8 mouse cellular contexts compared by ENCODE assay signal in genomic region chr5:3596399-3596766, GRCm38 (mm10). TPM values are rescaled to one million over a fixed set of nuclear protein-coding genes. Genes with fewer than 3 reads are reported as not detected.
DNase-seq lines count a peak whose midpoint lies in the region; ATAC-seq and TF ChIP-seq lines count a peak whose summit lies in the region.

TSS of gene Rbm48 (minus strand) at chr5:3596585.

- peak; percentile 79 for DNase-seq in MEL (ENCODE audit: low read depth, low spot score)
- peak; percentile 82 to 85 for DNase-seq in cerebellum, adult 18-20 months
- peak; percentile 59 for DNase-seq in heart, postnatal 25 days (ENCODE audit: low spot score)
- DNase-seq in layer of hippocampus, adult 18-20 months (ENCODE audit: low spot score in 2 of 2): peak; percentile 73 to 87
- DNase-seq in lung, adult 18-20 months: peak; percentile 80 to 85
- peak; percentile 89 for DNase-seq in testis, postnatal 10 days (ENCODE audit: low spot score)

- TF ChIP-seq RAD21 in MEL (IDR thresholded peaks at IDR 0.05; ENCODE audit: low read depth, low read length): peak; percentile 45

- H3K27me3 ChIP-seq in MEL (ENCODE audit: control insufficient read depth in 1 of 2, insufficient read depth in 2 of 2, low read length in 2 of 2): no peaks in the 10 kb centered on the region
- H3K27me3 ChIP-seq in forebrain, embryonic 16.5 days (replicated peaks; ENCODE audit: control insufficient read depth, insufficient read depth, low read length): no peaks in the 10 kb centered on the region
- H3K27me3 ChIP-seq in neural tube, embryonic 15.5 days (replicated peaks): no peaks in the 10 kb centered on the region

- WGBS in forebrain, embryonic 16.5 days: under 1% methylated on average over 31 of the region's 31 CpGs
- under 1% methylated on average over 31 of the region's 31 CpGs for WGBS in neural tube, embryonic 15.5 days

- intact Hi-C loops in heart, postnatal 25 days (cut with DNase I): loop anchor here (5.0 kb wide), 1 partner anchor 54 kb away; the partner anchor contains the start of gene Fam133b

- H3K9me3 ChIP-seq in MEL (replicated peaks; ENCODE audit: insufficient read depth, low read length): no peaks in the 10 kb centered on the region
- no peaks in the 10 kb centered on the region for H3K9me3 ChIP-seq in forebrain, embryonic 16.5 days (ENCODE audit: control insufficient read depth, low read length)
- no peaks in the 10 kb centered on the region for H3K9me3 ChIP-seq in neural tube, embryonic 15.5 days (replicated peaks)

- TF ChIP-seq POLR2A in MEL (IDR thresholded peaks at IDR 0.05; ENCODE audit: control insufficient read depth in 1 of 2, insufficient read depth in 1 of 2, low read depth in 1 of 2, low read length in 2 of 2, poor library complexity in 1 of 2): no peak; a peak in 1 of 4 replicates

- TF ChIP-seq EP300 in MEL (IDR thresholded peaks at IDR 0.05; ENCODE audit: low read depth in 1 of 2, low read length in 2 of 2): no peak

- H3K27ac ChIP-seq in MEL (ENCODE audit: control insufficient read depth, low read depth, low read length): peak within 1 kb of the TSS; percentile 32; the same call in 1 of the 2 replicates
- peak within 1 kb of the TSS; percentile 44 for H3K27ac ChIP-seq in forebrain, embryonic 16.5 days (ENCODE audit: low read length)
- H3K27ac ChIP-seq in neural tube, embryonic 15.5 days (replicated peaks): peak within 1 kb of the TSS; percentile 90

- peaks cover 3 to 7% of the 10 kb centered on the region in 2 experiments; a peak in 2 of 4 replicates for H3K36me3 ChIP-seq in MEL (ENCODE audit: control insufficient read depth in 1 of 2, insufficient read depth in 2 of 2, low read length in 2 of 2)
- H3K36me3 ChIP-seq in forebrain, embryonic 16.5 days (ENCODE audit: control insufficient read depth, insufficient read depth): peaks cover under 1% of the 10 kb centered on the region
- peaks cover 12% of the 10 kb centered on the region for H3K36me3 ChIP-seq in neural tube, embryonic 15.5 days

- peaks cover 2 to 4% of the 10 kb centered on the region in 2 experiments; a peak in 2 of 4 replicates for H3K4me1 ChIP-seq in MEL (ENCODE audit: control insufficient read depth in 1 of 2, insufficient read depth in 2 of 2, low read length in 2 of 2)
- peaks cover 17% of the 10 kb centered on the region for H3K4me1 ChIP-seq in forebrain, embryonic 16.5 days (replicated peaks; ENCODE audit: control insufficient read depth, insufficient read depth, low read length)
- H3K4me1 ChIP-seq in neural tube, embryonic 15.5 days: peaks cover 30% of the 10 kb centered on the region

- H3K9ac ChIP-seq in MEL (ENCODE audit: control insufficient read depth, low read depth, low read length, poor library complexity, severe bottlenecking): peak within 1 kb of the TSS; percentile 83
- peak within 1 kb of the TSS; percentile 67 for H3K9ac ChIP-seq in forebrain, embryonic 16.5 days (replicated peaks; ENCODE audit: low read depth, low read length)
- H3K9ac ChIP-seq in neural tube, embryonic 15.5 days (replicated peaks): peak within 1 kb of the TSS; percentile 88

- peaks cover 14% of the 10 kb centered on the region for H3K79me2 ChIP-seq in MEL (ENCODE audit: control insufficient read depth, insufficient read depth, low read length, poor library complexity)

- H3K4me2 ChIP-seq in forebrain, embryonic 16.5 days (ENCODE audit: low read length): peak within 1 kb of the TSS; percentile 81
- H3K4me2 ChIP-seq in neural tube, embryonic 15.5 days: peak within 1 kb of the TSS; percentile 87

- H3K4me3 ChIP-seq in MEL (ENCODE audit: control insufficient read depth in 1 of 2, insufficient read depth in 1 of 2, low read depth in 2 of 2, low read length in 2 of 2): peak within 1 kb of the TSS; percentile 91
- H3K4me3 ChIP-seq in forebrain, embryonic 16.5 days (replicated peaks; ENCODE audit: low read length): peak within 1 kb of the TSS; percentile 61
- peak within 1 kb of the TSS; percentile 93 for H3K4me3 ChIP-seq in neural tube, embryonic 15.5 days (replicated peaks)

- peak; percentile 83 for ATAC-seq in forebrain, embryonic 16.5 days
- peak; percentile 88 for ATAC-seq in neural tube, embryonic 15.5 days (ENCODE audit: low FRiP score)

- TF ChIP-seq CTCF in MEL (IDR thresholded peaks at IDR 0.05 in 2 of 3, conservative IDR thresholded peaks at IDR 0.05 in 1 of 3; ENCODE audit: control insufficient read depth in 1 of 3, insufficient read depth in 1 of 3, low read depth in 2 of 3, low read length in 3 of 3, poor library complexity in 1 of 3, severe bottlenecking in 1 of 3): peak; percentile 58 to 74 (median 67)

TF ChIP-seq in MEL, 35 proteins besides CTCF, POLR2A, EP300 and RAD21:
- no peak for TF ChIP-seq MYB (IDR thresholded peaks at IDR 0.05; ENCODE audit: low read depth, low read length)
- TF ChIP-seq GABPA (IDR thresholded peaks at IDR 0.05; ENCODE audit: low read depth, low read length): no peak
- no peak for TF ChIP-seq ZMIZ1 (IDR thresholded peaks at IDR 0.05; ENCODE audit: low read depth, low read length)
- TF ChIP-seq NRF1 (IDR thresholded peaks at IDR 0.05; ENCODE audit: insufficient read depth, low read depth, low read length, poor library complexity, severe bottlenecking): no peak
- TF ChIP-seq USF2 (IDR thresholded peaks at IDR 0.05; ENCODE audit: borderline replicate concordance in 1 of 2, insufficient read depth in 1 of 2, low read depth in 1 of 2, low read length in 2 of 2): 0 out of 4 replicates have a peak, but pooled peaks of 1 of the 2 experiments have one; percentile 46
- no peak for TF ChIP-seq UBTF (IDR thresholded peaks at IDR 0.05; ENCODE audit: borderline replicate concordance, insufficient read depth, low read depth, low read length)
- peak; percentile 84 for TF ChIP-seq USF1 (IDR thresholded peaks at IDR 0.05; ENCODE audit: low read depth, low read length)
- peak; percentile 58 for TF ChIP-seq SMC3 (IDR thresholded peaks at IDR 0.05; ENCODE audit: low read depth, low read length)
- TF ChIP-seq KAT2A (conservative IDR thresholded peaks at IDR 0.05; ENCODE audit: low read depth, low read length): no peak
- TF ChIP-seq ZKSCAN1 (IDR thresholded peaks at IDR 0.05; ENCODE audit: low read depth, low read length): no peak
- peak; percentile 3; the same call in 1 of the 2 replicates for TF ChIP-seq MAX (IDR thresholded peaks at IDR 0.05; ENCODE audit: low read length)
- TF ChIP-seq TBP (IDR thresholded peaks at IDR 0.05; ENCODE audit: low read depth, low read length): no peak
- no peak for TF ChIP-seq BHLHE40 (IDR thresholded peaks at IDR 0.05; ENCODE audit: borderline replicate concordance, low read depth, low read length)

RNA-seq across cellular contexts. Expression of gene Rbm48, which starts in this region (rescaled TPM):
- total RNA-seq in MEL (2012; rRNA removed): 12.0 and 12.7 TPM in 2 replicates
- polyA plus RNA-seq in MEL (2012; ENCODE audit: insufficient read depth in 1 of 2, insufficient read length in 2 of 2, low read depth in 1 of 2, low replicate concordance in 2 of 2, missing spikeins in 1 of 2): 10 to 100 TPM in 1 of 2 experiments, not detected in 1; 12.9 TPM
- polyA plus RNA-seq in forebrain, embryonic 16.5 days (2015; fragmentation: Nextera tagmentation; extraction: Ambion mirVana): 18.2 and 19.0 TPM in 2 replicates
- total RNA-seq in heart, postnatal 25 days (2021): 1 to 10 TPM; 4.8 to 6.5 TPM
- total RNA-seq in layer of hippocampus, adult 18-20 months (2021): 10 to 100 TPM; 12.6 to 13.9 TPM
- 13.5 and 14.0 TPM in 2 replicates for polyA plus RNA-seq in neural tube, embryonic 15.5 days (2015; fragmentation: Nextera tagmentation; extraction: Ambion mirVana)

Comparison
In these comparisons a context has a peak if more than half of its experiments do, and no peak if none do; other contexts are left out.
1. Peak in every context shown above with its lines: DNase-seq, ATAC-seq, H3K4me3 ChIP-seq and H3K27ac ChIP-seq.
2. H3K27ac ChIP-seq: peak in every context shown above with its lines; median percentile 90 in neural tube, embryonic 15.5 days; 44 in forebrain, embryonic 16.5 days; 32 in MEL.